Comparison of ENCODE assay signal across 8 mouse cellular contexts in genomic region chr5:109844753-109845186, GRCm38 (mm10).
DNase-seq lines count a peak whose midpoint lies in the region; ATAC-seq and TF ChIP-seq lines count a peak whose summit lies in the region.

No protein-coding gene starts in this region.

- no peaks in the 10 kb centered on the region for H3K4me1 ChIP-seq in hindbrain, embryonic 11.5 days (replicated peaks; ENCODE audit: control insufficient read depth, insufficient read depth, low read length)
- H3K4me1 ChIP-seq in limb, embryonic 14.5 days (ENCODE audit: control insufficient read depth, insufficient read depth, low read length): no peaks in the 10 kb centered on the region
- H3K4me1 ChIP-seq in midbrain, embryonic 14.5 days (ENCODE audit: control insufficient read depth, insufficient read depth, low read length): no peaks in the 10 kb centered on the region
- no peaks in the 10 kb centered on the region for H3K4me1 ChIP-seq in stomach, embryonic 14.5 days (ENCODE audit: control insufficient read depth, insufficient read depth, low read length)

- H3K4me3 ChIP-seq in hindbrain, embryonic 11.5 days (ENCODE audit: low read depth, low read length): peak overlapping the region; percentile 34
- H3K4me3 ChIP-seq in limb, embryonic 14.5 days (replicated peaks; ENCODE audit: low read length): peak overlapping the region; percentile 39
- peak overlapping the region; percentile 20; the same call in 1 of the 2 replicates for H3K4me3 ChIP-seq in midbrain, embryonic 14.5 days (replicated peaks; ENCODE audit: low read depth, low read length)
- H3K4me3 ChIP-seq in stomach, embryonic 14.5 days (ENCODE audit: low read depth, low read length): peak overlapping the region; percentile 39

- H3K4me2 ChIP-seq in hindbrain, embryonic 11.5 days (replicated peaks; ENCODE audit: low read depth, low read length): peak overlapping the region; percentile 28
- peak overlapping the region; percentile 56 for H3K4me2 ChIP-seq in limb, embryonic 14.5 days (replicated peaks; ENCODE audit: low read depth, low read length, severe bottlenecking)
- peak overlapping the region; percentile 41 for H3K4me2 ChIP-seq in midbrain, embryonic 14.5 days (ENCODE audit: low read length)
- peak overlapping the region; percentile 33 for H3K4me2 ChIP-seq in stomach, embryonic 14.5 days (replicated peaks; ENCODE audit: low read depth, low read length)

- peak; percentile 65 for DNase-seq in B cell, adult 2 months
- peak; percentile 22 to 34 for DNase-seq in adrenal gland, adult 18-20 months (ENCODE audit: low spot score in 2 of 2)
- DNase-seq in fibroblast of lung, adult 2 months (ENCODE audit: low read depth): peak; percentile 32
- DNase-seq in hindbrain, embryonic 11.5 days (ENCODE audit: low spot score): peak; percentile 46
- peak; percentile 70 for DNase-seq in limb, embryonic 14.5 days (ENCODE audit: low spot score)
- peak; percentile 39 for DNase-seq in midbrain, embryonic 14.5 days
- no peak for DNase-seq in frontal cortex, postnatal 10 days (ENCODE audit: low spot score in 2 of 2)

- H3K9me3 ChIP-seq in hindbrain, embryonic 11.5 days (ENCODE audit: control insufficient read depth, low read length): no peaks in the 10 kb centered on the region
- no peaks in the 10 kb centered on the region for H3K9me3 ChIP-seq in limb, embryonic 14.5 days (ENCODE audit: control insufficient read depth, low read length)
- no peaks in the 10 kb centered on the region for H3K9me3 ChIP-seq in midbrain, embryonic 14.5 days (ENCODE audit: control insufficient read depth, low read length)
- no peaks in the 10 kb centered on the region for H3K9me3 ChIP-seq in stomach, embryonic 14.5 days (ENCODE audit: control insufficient read depth, low read depth, low read length)

- H3K36me3 ChIP-seq in hindbrain, embryonic 11.5 days (ENCODE audit: control insufficient read depth, insufficient read depth, low read length): no peaks in the 10 kb centered on the region
- H3K36me3 ChIP-seq in limb, embryonic 14.5 days (ENCODE audit: control insufficient read depth, insufficient read depth, low read length): no peaks in the 10 kb centered on the region
- H3K36me3 ChIP-seq in midbrain, embryonic 14.5 days (ENCODE audit: control insufficient read depth, insufficient read depth, low read length): no peaks in the 10 kb centered on the region
- no peaks in the 10 kb centered on the region for H3K36me3 ChIP-seq in stomach, embryonic 14.5 days (ENCODE audit: control insufficient read depth, insufficient read depth, low read length)

- H3K27ac ChIP-seq in hindbrain, embryonic 11.5 days (ENCODE audit: low read depth, low read length): no peak overlapping the region
- no peak overlapping the region for H3K27ac ChIP-seq in limb, embryonic 14.5 days (replicated peaks; ENCODE audit: low read depth, low read length)
- no peak overlapping the region for H3K27ac ChIP-seq in midbrain, embryonic 14.5 days (replicated peaks; ENCODE audit: low read depth, low read length)
- H3K27ac ChIP-seq in stomach, embryonic 14.5 days (ENCODE audit: low read length): no peak overlapping the region

- ATAC-seq in hindbrain, embryonic 11.5 days (ENCODE audit: low FRiP score): peak; percentile 84
- ATAC-seq in limb, embryonic 14.5 days (ENCODE audit: low FRiP score, low read depth): peak; percentile 50
- no peak for ATAC-seq in midbrain, embryonic 14.5 days (ENCODE audit: low FRiP score, low TSS enrichment)
- peak; percentile 92 for ATAC-seq in stomach, embryonic 14.5 days (ENCODE audit: insufficient number of reproducible peaks, insufficient read depth, low FRiP score, low read depth)

- WGBS in hindbrain, embryonic 11.5 days: 13% methylated on average over 15 of the region's 15 CpGs
- 8% methylated on average over 15 of the region's 15 CpGs for WGBS in limb, embryonic 14.5 days
- 22% methylated on average over 15 of the region's 15 CpGs for WGBS in midbrain, embryonic 14.5 days
- WGBS in stomach, embryonic 14.5 days: 6% methylated on average over 15 of the region's 15 CpGs

- H3K27me3 ChIP-seq in hindbrain, embryonic 11.5 days (ENCODE audit: control insufficient read depth, insufficient read depth, low read length): no peaks in the 10 kb centered on the region
- H3K27me3 ChIP-seq in limb, embryonic 14.5 days (ENCODE audit: control insufficient read depth, insufficient read depth, low read length): no peaks in the 10 kb centered on the region
- H3K27me3 ChIP-seq in midbrain, embryonic 14.5 days (ENCODE audit: control insufficient read depth, insufficient read depth, low read length): no peaks in the 10 kb centered on the region
- H3K27me3 ChIP-seq in stomach, embryonic 14.5 days (ENCODE audit: control insufficient read depth, insufficient read depth, low read length): no peaks in the 10 kb centered on the region

- H3K9ac ChIP-seq in hindbrain, embryonic 11.5 days (ENCODE audit: low read depth, low read length): no peak overlapping the region; the same call in 1 of the 2 replicates
- peak overlapping the region; percentile 62 for H3K9ac ChIP-seq in limb, embryonic 14.5 days (ENCODE audit: low read depth, low read length, severe bottlenecking)
- H3K9ac ChIP-seq in midbrain, embryonic 14.5 days (replicated peaks; ENCODE audit: low read length): no peak overlapping the region
- H3K9ac ChIP-seq in stomach, embryonic 14.5 days (replicated peaks; ENCODE audit: low read depth, low read length): no peak overlapping the region

- no peak for TF ChIP-seq POLR2A in limb, embryonic 14.5 days (IDR thresholded peaks at IDR 0.05; ENCODE audit: borderline replicate concordance, extremely low read depth, insufficient read depth, insufficient read length)

Comparison
In these comparisons a context has a peak if more than half of its experiments do, and no peak if none do; other contexts are left out.
1. DNase-seq: peak in B cell, adult 2 months (2 of 2), adrenal gland, adult 18-20 months (2 of 2), fibroblast of lung, adult 2 months (single experiment), hindbrain, embryonic 11.5 days (single experiment), limb, embryonic 14.5 days (single experiment) and midbrain, embryonic 14.5 days (single experiment); none in frontal cortex, postnatal 10 days (0 of 2).
2. Peak in every context shown above with its lines, with median percentiles within 50 percentile points of each other: H3K4me2 ChIP-seq and H3K4me3 ChIP-seq.